Mouse (Mus musculus) cerebellum, adult 18-20 months (tissue): ENCODE measurements around the gene Susd5.
"Not testable (repeated sequence)": the region's sequence is repeated elsewhere in the genome, so short reads cannot be mapped to it uniquely, and the experiment has no call there.

Experiments used
- DNase-seq, 2 experiments: peaks; one replicate each; pipeline ENCODE4 v3.0.0; 2021

The Susd5 gene

GRCm38 (mm10) chr9:114073681-114074080 is 16.7 kb downstream of the Susd5 start:
- DNase-seq, result no peak

GRCm38 (mm10) chr9:114086422-114086821 is 29.5 kb downstream of the Susd5 start:
- DNase-seq, result no peak

GRCm38 (mm10) chr9:114087106-114087815 is 30.3 kb downstream of the Susd5 start:
- DNase-seq, result no peak

- DNase-seq, result not testable (repeated sequence)
Measured at GRCm38 (mm10) chr9:114088885-114089284, 31.9 kb downstream of the Susd5 start.

GRCm38 (mm10) chr9:114092188-114092587 is 35.2 kb downstream of the Susd5 start:
- not testable (repeated sequence) for DNase-seq

- DNase-seq, result no peak
Measured at GRCm38 (mm10) chr9:114094854-114095253, 37.9 kb downstream of the Susd5 start.

GRCm38 (mm10) chr9:114098716-114099302 is 41.9 kb downstream of the Susd5 start:
- no peak for DNase-seq

GRCm38 (mm10) chr9:114110268-114110667 is 53.3 kb downstream of the Susd5 start:
- DNase-seq, result peak; percentile 15 to 33

- DNase-seq, result no peak
Measured at GRCm38 (mm10) chr9:114111161-114111560, 54.2 kb downstream of the Susd5 start.

GRCm38 (mm10) chr9:114112226-114112625 is 55.3 kb downstream of the Susd5 start:
- DNase-seq, result no peak

GRCm38 (mm10) chr9:114113911-114114623 is 57.1 kb downstream of the Susd5 start:
- DNase-seq, result no peak

GRCm38 (mm10) chr9:114116672-114117071 is 59.7 kb downstream of the Susd5 start:
- peak; percentile 47 to 72 for DNase-seq

GRCm38 (mm10) chr9:114122862-114123261 is 65.9 kb downstream of the Susd5 start:
- DNase-seq, result not testable (repeated sequence)

- DNase-seq, result not testable (repeated sequence)
Measured at GRCm38 (mm10) chr9:114129273-114129835, 72.4 kb downstream of the Susd5 start.
